Mouse (Mus musculus): ENCODE results near the gene Gm36210.
A peak's percentile ranks its signal among the peaks of the same experiment; 100 is the strongest.

- TF ChIP-seq POLR2A (IDR thresholded peaks at IDR 0.05; ENCODE audit: insufficient read depth, low read depth, low read length): no peak
- peak; percentile 97 for TF ChIP-seq CTCF (IDR thresholded peaks at IDR 0.05)
Observed at GRCm38 (mm10) chr7:4940068-4940479, 33.8 kb upstream of the Gm36210 start.
